Mouse (Mus musculus) intestine, embryonic 16.5 days (tissue): ENCODE measurements around the gene Gas8. TPM values are rescaled to one million over a fixed set of nuclear protein-coding genes. Genes with fewer than 3 reads are reported as not detected.
"Not testable (repeated sequence)": the region's sequence is repeated elsewhere in the genome, so short reads cannot be mapped to it uniquely, and the experiment has no call there.

Source experiments
- ATAC-seq: fragments of 200-750 bp; cut with Nextera tagmentation; 2 replicates; pipeline ENCODE4 v1.8.0; 2017; ENCODE audit warnings: moderate TSS enrichment, moderate library complexity
- H3K27ac ChIP-seq: fragments of 300-500 bp; sonication (generic); 2 replicates; pipeline ENCODE4 v1.5.1; 2014; ENCODE audit warnings: mild to moderate bottlenecking, low read length
- H3K27me3 ChIP-seq: fragments of 300-500 bp; sonication (generic); replicated peaks from 2 replicates; pipeline ENCODE4 v1.6.1; 2014; ENCODE audit warnings: low read length, control low read depth, mixed read lengths; ENCODE audit not compliant: control insufficient read depth, insufficient read depth
- H3K36me3 ChIP-seq: fragments of 300-500 bp; sonication (generic); 2 replicates; pipeline ENCODE4 v1.6.1; 2014; ENCODE audit warnings: low read length, control low read depth; ENCODE audit not compliant: control insufficient read depth, insufficient read depth
- H3K4me1 ChIP-seq: fragments of 300-500 bp; sonication (generic); 2 replicates; pipeline ENCODE4 v1.6.1; 2014; ENCODE audit warnings: low read length, control low read depth, mixed read lengths; ENCODE audit not compliant: control insufficient read depth, insufficient read depth
- H3K4me2 ChIP-seq: fragments of 300-500 bp; sonication (generic); 2 replicates; pipeline ENCODE4 v1.6.1; 2014; ENCODE audit warnings: low read depth, low read length, control low read depth
- H3K4me3 ChIP-seq: fragments of 300-500 bp; sonication (generic); 2 replicates; pipeline ENCODE4 v1.5.1; 2014; ENCODE audit warnings: mild to moderate bottlenecking, low read length
- H3K9ac ChIP-seq: fragments of 300-500 bp; sonication (generic); 2 replicates; pipeline ENCODE4 v1.6.1; 2014; ENCODE audit warnings: low read depth, low read length
- H3K9me3 ChIP-seq: fragments of 300-500 bp; sonication (generic); 2 replicates; pipeline ENCODE4 v1.6.1; 2016; ENCODE audit warnings: low read length, control low read depth; ENCODE audit not compliant: control insufficient read depth
- WGBS: fragments of 180-500 bp; shearing (Covaris S2); extraction: QIAGEN DNeasy Blood & Tissue Kit; methylation state at CpG from one replicate; pipeline ENCODE4 v1.1.7; 2014; 5-methylcytosine and 5-hydroxymethylcytosine counted together
- polyA plus RNA-seq: library from polyadenylated mRNA; unstranded; fragments of >200 nt; fragmentation: Nextera tagmentation; extraction: Ambion mirVana; gene quantifications from 2 replicates; pipeline ENCODE4 v1.2.1, GENCODE M21; 2015

The Gas8 gene
- polyA plus RNA-seq, 1 experiment from 2014 or later: 20.5 TPM

- no peak overlapping the region for H3K27ac ChIP-seq
- H3K4me1 ChIP-seq: no peaks in the 10 kb centered on the region
- WGBS: 88% methylated on average over 9 of the region's 9 CpGs
- no peak overlapping the region for H3K4me3 ChIP-seq
- no peak overlapping the region for H3K4me2 ChIP-seq
- H3K9ac ChIP-seq: no peak overlapping the region
- no peaks in the 10 kb centered on the region; the same call in 1 of the 2 replicates for H3K27me3 ChIP-seq
- peaks cover 3% of the 10 kb centered on the region; the same call in 1 of the 2 replicates for H3K36me3 ChIP-seq
- H3K9me3 ChIP-seq: no peaks in the 10 kb centered on the region
- ATAC-seq: no peak
These were observed 17.8 kb downstream of the Gas8 start for GRCm38 (mm10) chr8:123536242-123536989.

- H3K9ac ChIP-seq: no peak overlapping the region
- H3K27ac ChIP-seq: no peak overlapping the region
- H3K27me3 ChIP-seq: no peaks in the 10 kb centered on the region; the same call in 1 of the 2 replicates
- H3K4me2 ChIP-seq: no peak overlapping the region
- H3K4me1 ChIP-seq: no peaks in the 10 kb centered on the region
- no peaks in the 10 kb centered on the region for H3K9me3 ChIP-seq
- no peak overlapping the region for H3K4me3 ChIP-seq
- no peak for ATAC-seq
- peaks cover 3% of the 10 kb centered on the region; the same call in 1 of the 2 replicates for H3K36me3 ChIP-seq
- WGBS: 32% methylated on average over 10 of the region's 10 CpGs
These were observed 18.4 kb downstream of the Gas8 start for GRCm38 (mm10) chr8:123536990-123537380.

GRCm38 (mm10) chr8:123537641-123538040, 19.0 kb downstream of the Gas8 start:
- not testable (repeated sequence) for H3K9ac ChIP-seq, H3K4me2 ChIP-seq, H3K27me3 ChIP-seq, H3K9me3 ChIP-seq, ATAC-seq, H3K27ac ChIP-seq, H3K4me1 ChIP-seq, H3K36me3 ChIP-seq, H3K4me3 ChIP-seq
- WGBS: 79% methylated on average over 6 of the region's 14 CpGs

- H3K9me3 ChIP-seq, H3K27ac ChIP-seq, H3K9ac ChIP-seq, H3K27me3 ChIP-seq, H3K4me2 ChIP-seq, H3K4me1 ChIP-seq, H3K4me3 ChIP-seq, ATAC-seq, H3K36me3 ChIP-seq: not testable (repeated sequence)
- WGBS: no CpG with 5 or more reads among the region's 45 CpGs
These were observed 45.6 kb downstream of the Gas8 start for GRCm38 (mm10) chr8:123564221-123564620.

- ATAC-seq, H3K36me3 ChIP-seq, H3K9me3 ChIP-seq, H3K27me3 ChIP-seq, H3K27ac ChIP-seq, H3K4me1 ChIP-seq, H3K4me3 ChIP-seq, H3K4me2 ChIP-seq, H3K9ac ChIP-seq: not testable (repeated sequence)
- WGBS: 73% methylated on average over 2 of the region's 10 CpGs
These were observed 56.8 kb downstream of the Gas8 start for GRCm38 (mm10) chr8:123575386-123575785.

Other genes starting within 250 kb of the Gas8 start
- 15.8 and 20.2 TPM in 2 replicates for gene Fanca, start 200.3 kb upstream of the Gas8 start, polyA plus RNA-seq
- 0.89 and 2.0 TPM in 2 replicates for gene Spire2, start 186.1 kb upstream of the Gas8 start, polyA plus RNA-seq
- gene Tcf25, start 145.1 kb upstream of the Gas8 start, polyA plus RNA-seq: 155 and 161 TPM in 2 replicates
- gene Mc1r, start 111.7 kb upstream of the Gas8 start, polyA plus RNA-seq: not detected in 2 replicates
- gene Tubb3, start 107.4 kb upstream of the Gas8 start, polyA plus RNA-seq: 45.6 and 52.6 TPM in 2 replicates
- 26.5 and 27.4 TPM in 2 replicates for gene Def8, start 95.3 kb upstream of the Gas8 start, polyA plus RNA-seq
- 45.3 and 48.7 TPM in 2 replicates for gene Afg3l1, start 40.9 kb upstream of the Gas8 start, polyA plus RNA-seq
- gene Dbndd1, start 3.4 kb upstream of the Gas8 start, polyA plus RNA-seq: 2.6 and 2.8 TPM in 2 replicates
- 5.3 and 5.5 TPM in 2 replicates for gene Rhou, start 135.1 kb downstream of the Gas8 start, polyA plus RNA-seq